Mouse (Mus musculus) neural tube, embryonic 11.5 days (tissue): ENCODE data around the gene Acbd4. TPM values are rescaled to one million over a fixed set of nuclear protein-coding genes. Genes with fewer than 3 reads are reported as not detected.

Experiments used
- ATAC-seq: fragments of 200-750 bp; cut with Nextera tagmentation; 2 replicates; pipeline ENCODE4 v1.8.0; 2017; ENCODE audit warnings: moderate number of reproducible peaks, mild to moderate bottlenecking, moderate TSS enrichment, moderate library complexity; ENCODE audit not compliant: insufficient read depth, low FRiP score, low TSS enrichment
- DNase-seq: peaks from one replicate; pipeline ENCODE4 v3.0.0-alpha.2; 2015; ENCODE audit warnings: low spot score
- H3K27ac ChIP-seq: fragments of 300-500 bp; sonication (generic); 2 replicates; pipeline ENCODE4 v1.5.1; 2014; ENCODE audit warnings: low read depth, mild to moderate bottlenecking, low read length
- H3K27me3 ChIP-seq: fragments of 300-500 bp; sonication (generic); 2 replicates; pipeline ENCODE4 v1.6.1; 2014; ENCODE audit warnings: mild to moderate bottlenecking, low read length, mixed read lengths; ENCODE audit not compliant: control insufficient read depth, insufficient read depth
- H3K36me3 ChIP-seq: fragments of 300-500 bp; sonication (generic); 2 replicates; pipeline ENCODE4 v1.6.1; 2014; ENCODE audit warnings: mild to moderate bottlenecking, low read length, moderate library complexity, mixed read lengths; ENCODE audit not compliant: control insufficient read depth, insufficient read depth
- H3K4me1 ChIP-seq: fragments of 300-500 bp; sonication (generic); 2 replicates; pipeline ENCODE4 v1.6.1; 2014; ENCODE audit warnings: low read length, mixed read lengths; ENCODE audit not compliant: control insufficient read depth, insufficient read depth
- H3K4me2 ChIP-seq: fragments of 300-500 bp; sonication (generic); 2 replicates; pipeline ENCODE4 v1.6.1; 2014; ENCODE audit warnings: low read depth, mild to moderate bottlenecking, moderate library complexity
- H3K4me3 ChIP-seq: fragments of 300-500 bp; sonication (generic); 2 replicates; pipeline ENCODE4 v1.5.1; 2014; ENCODE audit warnings: low read depth, low read length
- H3K9ac ChIP-seq: fragments of 300-500 bp; sonication (generic); 2 replicates; pipeline ENCODE4 v1.6.1; 2014; ENCODE audit warnings: mild to moderate bottlenecking, low read length
- H3K9me3 ChIP-seq: fragments of 300-500 bp; sonication (generic); 2 replicates; pipeline ENCODE4 v1.6.1; 2016; ENCODE audit warnings: low read length; ENCODE audit not compliant: control insufficient read depth
- WGBS: fragments of 180-500 bp; shearing (Covaris S2); extraction: QIAGEN DNeasy Blood & Tissue Kit; methylation state at CpG from one replicate; pipeline ENCODE4 v1.1.7; 2014; 5-methylcytosine and 5-hydroxymethylcytosine counted together
- polyA plus RNA-seq: library from polyadenylated mRNA; unstranded; fragments of >200 nt; fragmentation: Nextera tagmentation; extraction: Ambion mirVana; gene quantifications from 2 replicates; pipeline ENCODE4 v1.2.1, GENCODE M21; 2014

The Acbd4 gene
- 4.4 and 6.4 TPM in 2 replicates for polyA plus RNA-seq

- WGBS, result under 1% methylated on average over 34 of the region's 34 CpGs
- no peaks in the 10 kb centered on the region for H3K9me3 ChIP-seq
- peak within 1 kb of the TSS; percentile 43 for H3K4me3 ChIP-seq
- H3K36me3 ChIP-seq, result no peaks in the 10 kb centered on the region
- ATAC-seq, result peak; percentile 40; the same call in 1 of the 2 replicates
- H3K27ac ChIP-seq, result no peak within 1 kb of the TSS
- peak within 1 kb of the TSS; percentile 74 for H3K4me2 ChIP-seq
- H3K27me3 ChIP-seq, result peaks cover 37% of the 10 kb centered on the region
- peaks cover 8% of the 10 kb centered on the region; the same call in 1 of the 2 replicates for H3K4me1 ChIP-seq
- DNase-seq, result peak; percentile 73
- H3K9ac ChIP-seq, result peak within 1 kb of the TSS; percentile 45
These were observed at the start of gene Acbd4, which contains the start of gene Plcd3 for GRCm38 (mm10) chr11:103101481-103101865. TSS of gene Acbd4 (plus strand) at chr11:103101682. TSS of gene Plcd3 (minus strand) at chr11:103101658.

GRCm38 (mm10) chr11:103052078-103052477, 49.4 kb upstream of the Acbd4 start:
- DNase-seq, result no peak
- Histone ChIP-seq H3K9me3 (no peaks in the 10 kb centered on the region), H3K36me3 (peaks cover 11% of the 10 kb centered on the region), H3K27me3 (no peaks in the 10 kb centered on the region), H3K4me1 (no peaks in the 10 kb centered on the region), H3K27ac (no peak overlapping the region), H3K4me2 (no peak overlapping the region), H3K9ac (no peak overlapping the region), H3K4me3 (no peak overlapping the region)
- 89% methylated on average over 6 of the region's 6 CpGs for WGBS
- no peak for ATAC-seq

GRCm38 (mm10) chr11:103053191-103054076, 48.0 kb upstream of the Acbd4 start:
- ATAC-seq, result no peak
- 91% methylated on average over 18 of the region's 18 CpGs for WGBS
- H3K36me3 ChIP-seq, result peaks cover 16% of the 10 kb centered on the region

GRCm38 (mm10) chr11:103054798-103055197, 46.7 kb upstream of the Acbd4 start:
- Histone ChIP-seq H3K27me3 (no peaks in the 10 kb centered on the region), H3K4me2 (no peak overlapping the region), H3K4me3 (no peak overlapping the region), H3K36me3 (peaks cover 19% of the 10 kb centered on the region), H3K27ac (no peak overlapping the region), H3K9ac (no peak overlapping the region), H3K4me1 (no peaks in the 10 kb centered on the region), H3K9me3 (no peaks in the 10 kb centered on the region)
- DNase-seq (peak; percentile 68), ATAC-seq (no peak)
- WGBS, result 53% methylated on average over 6 of the region's 6 CpGs

More at GRCm38 (mm10) chr11:103053191-103054076, 48.0 kb upstream of the Acbd4 start:
- no peaks in the 10 kb centered on the region for H3K27me3 ChIP-seq
- H3K9ac ChIP-seq, result no peak overlapping the region
- no peaks in the 10 kb centered on the region for H3K9me3 ChIP-seq
- no peak overlapping the region for H3K27ac ChIP-seq
- no peak for DNase-seq
- no peaks in the 10 kb centered on the region for H3K4me1 ChIP-seq
- H3K4me3 ChIP-seq, result no peak overlapping the region
- no peak overlapping the region for H3K4me2 ChIP-seq

GRCm38 (mm10) chr11:103056636-103057035, 44.8 kb upstream of the Acbd4 start:
- Histone ChIP-seq H3K9ac (no peak overlapping the region), H3K27me3 (no peaks in the 10 kb centered on the region), H3K36me3 (peaks cover 21% of the 10 kb centered on the region), H3K4me2 (no peak overlapping the region), H3K4me3 (no peak overlapping the region), H3K4me1 (no peaks in the 10 kb centered on the region), H3K9me3 (no peaks in the 10 kb centered on the region), H3K27ac (no peak overlapping the region)
- ATAC-seq (no peak), DNase-seq (no peak)
- WGBS, result 97% methylated on average over 7 of the region's 7 CpGs

- no peaks in the 10 kb centered on the region for H3K4me1 ChIP-seq
- H3K36me3 ChIP-seq, result peaks cover 19% of the 10 kb centered on the region
- no peak overlapping the region for H3K4me3 ChIP-seq
- no peaks in the 10 kb centered on the region for H3K9me3 ChIP-seq
- H3K9ac ChIP-seq, result no peak overlapping the region
- H3K4me2 ChIP-seq, result no peak overlapping the region
- H3K27me3 ChIP-seq, result no peaks in the 10 kb centered on the region
- ATAC-seq, result no peak
- no peak overlapping the region for H3K27ac ChIP-seq
- 77% methylated on average over 3 of the region's 3 CpGs for WGBS
- DNase-seq, result no peak
These were observed 42.9 kb upstream of the Acbd4 start for GRCm38 (mm10) chr11:103058499-103059085.

- peaks cover 18% of the 10 kb centered on the region for H3K36me3 ChIP-seq
- no peak overlapping the region for H3K4me2 ChIP-seq
- no peaks in the 10 kb centered on the region for H3K4me1 ChIP-seq
- no peak overlapping the region for H3K9ac ChIP-seq
- no peak for DNase-seq
- no peaks in the 10 kb centered on the region for H3K27me3 ChIP-seq
- H3K4me3 ChIP-seq, result no peak overlapping the region
- WGBS, result 96% methylated on average over 14 of the region's 14 CpGs
- H3K27ac ChIP-seq, result no peak overlapping the region
- no peak for ATAC-seq
- H3K9me3 ChIP-seq, result no peaks in the 10 kb centered on the region
These were observed 35.1 kb upstream of the Acbd4 start for GRCm38 (mm10) chr11:103066191-103067050.

- ATAC-seq (no peak), DNase-seq (no peak)
- Histone ChIP-seq H3K4me2 (no peak overlapping the region), H3K9me3 (no peaks in the 10 kb centered on the region), H3K27me3 (no peaks in the 10 kb centered on the region), H3K36me3 (peaks cover 18% of the 10 kb centered on the region), H3K27ac (no peak overlapping the region), H3K9ac (no peak overlapping the region), H3K4me3 (no peak overlapping the region), H3K4me1 (no peaks in the 10 kb centered on the region)
- 91% methylated on average over 6 of the region's 6 CpGs for WGBS
These were observed 34.5 kb upstream of the Acbd4 start for GRCm38 (mm10) chr11:103067051-103067361.
